ENCODE assay signal across 20 mouse cellular contexts in the genomic region with DNA sequence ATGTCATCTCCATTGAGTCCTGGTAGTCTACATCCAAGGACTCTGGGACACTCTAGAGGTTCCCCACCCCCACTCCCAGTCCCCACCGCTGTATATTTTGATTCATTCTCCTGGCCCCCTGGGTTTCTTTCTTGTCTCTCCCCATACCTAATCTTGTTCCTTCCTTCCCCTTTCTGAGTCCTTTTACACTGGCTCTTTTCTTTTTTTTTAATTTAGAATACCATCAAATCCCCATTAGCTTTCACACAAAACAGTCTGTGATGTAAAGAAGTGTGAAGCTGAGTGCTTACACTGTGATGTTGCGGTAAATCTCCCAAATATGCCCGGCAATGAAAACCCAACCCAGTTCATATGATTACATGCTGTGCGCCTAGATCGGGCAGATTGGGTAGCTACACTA. TPM values are rescaled to one million over a fixed set of nuclear protein-coding genes. Genes with fewer than 3 reads are reported as not detected.
DNase-seq lines count a peak whose midpoint lies in the region; ATAC-seq and TF ChIP-seq lines count a peak whose summit lies in the region.
"Had no signal": no experiment of that assay in that cellular context is flagged by ENCODE, and none has a peak within 500 bp of the region (broad histone marks: within the 10 kb centered on the region; RNA-seq: fewer than 3 reads in every experiment).

No protein-coding gene starts in this region.

- H3K36me3 ChIP-seq in ES-Bruce4 (ENCODE audit: control insufficient read depth, insufficient read depth, low read length, poor library complexity, severe bottlenecking) (no peaks in the 10 kb centered on the region), MEL (ENCODE audit: control insufficient read depth in 1 of 2, insufficient read depth in 2 of 2, low read length in 2 of 2) (peaks cover 0 to 18% of the 10 kb centered on the region in 2 experiments; a peak in 2 of 4 replicates)
- peaks cover 14% of the 10 kb centered on the region for H3K36me3 ChIP-seq in limb, embryonic 13.5 days
- H3K36me3 ChIP-seq: forebrain, embryonic 15.5 days had no signal

- H3K27ac ChIP-seq in ES-Bruce4 (ENCODE audit: insufficient read depth, low read length) (peak overlapping the region; percentile 92), MEL (ENCODE audit: control insufficient read depth, low read depth, low read length) (no peak overlapping the region)
- peak overlapping the region; percentile 48; the same call in 1 of the 2 replicates for H3K27ac ChIP-seq in limb, embryonic 13.5 days
- H3K27ac ChIP-seq: forebrain, embryonic 15.5 days; heart, embryonic 10.5 days; hindbrain, embryonic 13.5 days; hindbrain, postnatal 0 days had no signal

- TF ChIP-seq CTCF in ES-Bruce4 (IDR thresholded peaks at IDR 0.05; ENCODE audit: low read depth, low read length) = no peak
- TF ChIP-seq CTCF in MEL (IDR thresholded peaks at IDR 0.05 in 2 of 3, conservative IDR thresholded peaks at IDR 0.05 in 1 of 3; ENCODE audit: control insufficient read depth in 1 of 3, insufficient read depth in 1 of 3, low read depth in 2 of 3, low read length in 3 of 3, poor library complexity in 1 of 3, severe bottlenecking in 1 of 3) = no peak

- TF ChIP-seq POLR2A in ES-Bruce4 (IDR thresholded peaks at IDR 0.05; ENCODE audit: insufficient read depth, low read length) (no peak), MEL (IDR thresholded peaks at IDR 0.05; ENCODE audit: control insufficient read depth in 1 of 2, insufficient read depth in 1 of 2, low read depth in 1 of 2, low read length in 2 of 2, poor library complexity in 1 of 2) (no peak)

- H3K4me3 ChIP-seq in ES-Bruce4 (ENCODE audit: low read depth, low read length) = peak overlapping the region; percentile 95
- no peak overlapping the region for H3K4me3 ChIP-seq in MEL (ENCODE audit: control insufficient read depth in 1 of 2, insufficient read depth in 1 of 2, low read depth in 2 of 2, low read length in 2 of 2)
- H3K4me3 ChIP-seq in limb, embryonic 13.5 days = no peak overlapping the region
- H3K4me3 ChIP-seq: embryonic facial prominence, embryonic 12.5 days; forebrain, embryonic 15.5 days; heart, embryonic 10.5 days; hindbrain, embryonic 13.5 days had no signal

- DNase-seq in MEL (ENCODE audit: low read depth, low spot score) = no peak
- no peak for DNase-seq in lung, postnatal 14 days
- DNase-seq in cerebellum, adult 9-10 months = no peak
- DNase-seq in gastrocnemius, postnatal 4 days (ENCODE audit: low spot score in 2 of 2) = no peak
- DNase-seq: adrenal gland, adult 8-10 months; adrenal gland, postnatal 36 days; cerebellum, adult 2 months; cerebellum, postnatal 14 days; gastrocnemius, postnatal 36 days; heart, postnatal 10 days; heart, postnatal 4 days had no signal

- no peaks in the 10 kb centered on the region for H3K27me3 ChIP-seq in ES-Bruce4 (ENCODE audit: control insufficient read depth, insufficient read depth, low read length, poor library complexity, severe bottlenecking)
- H3K27me3 ChIP-seq in MEL (ENCODE audit: control insufficient read depth in 1 of 2, insufficient read depth in 2 of 2, low read length in 2 of 2) = no peaks in the 10 kb centered on the region
- no peaks in the 10 kb centered on the region for H3K27me3 ChIP-seq in limb, embryonic 13.5 days
- H3K27me3 ChIP-seq: CH12.LX; embryonic facial prominence, embryonic 12.5 days; forebrain, embryonic 15.5 days; hindbrain, embryonic 13.5 days had no signal

- no peak for TF ChIP-seq RAD21 in MEL (IDR thresholded peaks at IDR 0.05; ENCODE audit: low read depth, low read length)

- no peaks in the 10 kb centered on the region; the same call in 1 of the 2 replicates for H3K79me2 ChIP-seq in MEL (ENCODE audit: control insufficient read depth, insufficient read depth, low read length, poor library complexity)

- TF ChIP-seq EP300 in ES-Bruce4 (IDR thresholded peaks at IDR 0.05; ENCODE audit: insufficient read depth, low read depth, low read length) = no peak
- no peak for TF ChIP-seq EP300 in MEL (IDR thresholded peaks at IDR 0.05; ENCODE audit: low read depth in 1 of 2, low read length in 2 of 2)

- H3K9ac ChIP-seq in ES-Bruce4 (ENCODE audit: low read depth, poor library complexity, severe bottlenecking) = peak overlapping the region; percentile 98
- no peak overlapping the region for H3K9ac ChIP-seq in MEL (ENCODE audit: control insufficient read depth, low read depth, low read length, poor library complexity, severe bottlenecking)
- H3K9ac ChIP-seq in limb, embryonic 13.5 days = no peak overlapping the region
- H3K9ac ChIP-seq: embryonic facial prominence, embryonic 12.5 days; forebrain, embryonic 15.5 days; hindbrain, embryonic 13.5 days had no signal

- H3K9me3 ChIP-seq in ES-Bruce4 (replicated peaks; ENCODE audit: control insufficient read depth, insufficient read depth, low read length, poor library complexity, severe bottlenecking) (no peaks in the 10 kb centered on the region), MEL (replicated peaks; ENCODE audit: insufficient read depth, low read length) (no peaks in the 10 kb centered on the region)
- H3K9me3 ChIP-seq in limb, embryonic 13.5 days = no peaks in the 10 kb centered on the region
- H3K9me3 ChIP-seq: embryonic facial prominence, embryonic 12.5 days; forebrain, embryonic 15.5 days; heart, embryonic 10.5 days; hindbrain, embryonic 13.5 days had no signal

- H3K4me2 ChIP-seq in limb, embryonic 13.5 days (replicated peaks) = no peak overlapping the region
- H3K4me2 ChIP-seq: embryonic facial prominence, embryonic 12.5 days; forebrain, embryonic 15.5 days; hindbrain, embryonic 13.5 days had no signal

- 74% methylated on average over 5 of the region's 5 CpGs for WGBS in limb, embryonic 13.5 days

- H3K4me1 ChIP-seq in ES-Bruce4 (ENCODE audit: control insufficient read depth, insufficient read depth, low read length) = peaks cover 1% of the 10 kb centered on the region
- H3K4me1 ChIP-seq in MEL (ENCODE audit: control insufficient read depth in 1 of 2, insufficient read depth in 2 of 2, low read length in 2 of 2) = peaks cover 2 to 10% of the 10 kb centered on the region in 2 experiments; a peak in 3 of 4 replicates
- peaks cover 58% of the 10 kb centered on the region for H3K4me1 ChIP-seq in limb, embryonic 13.5 days
- H3K4me1 ChIP-seq: forebrain, embryonic 15.5 days; hindbrain, embryonic 13.5 days had no signal

- peak; percentile 47 to 73; a peak in 3 of 4 replicates for ATAC-seq in hematopoietic stem cell, adult 5-6 weeks (replicated peaks in 1 of 2; ENCODE audit: insufficient read depth in 1 of 2, low FRiP score in 2 of 2, low TSS enrichment in 1 of 2, low read depth in 1 of 2, poor library complexity in 2 of 2, severe bottlenecking in 2 of 2)
- no peak for ATAC-seq in limb, embryonic 13.5 days (ENCODE audit: low FRiP score, low read depth)
- ATAC-seq: forebrain, embryonic 15.5 days; hindbrain, postnatal 0 days had no signal

TF ChIP-seq in MEL, 35 proteins besides CTCF, POLR2A, EP300 and RAD21:
- no peak for TF ChIP-seq NELFE (IDR thresholded peaks at IDR 0.05; ENCODE audit: low read depth, low read length)
- TF ChIP-seq BHLHE40 (IDR thresholded peaks at IDR 0.05; ENCODE audit: borderline replicate concordance, low read depth, low read length) = no peak
- peak; percentile 56 for TF ChIP-seq ZNF384 (IDR thresholded peaks at IDR 0.05; ENCODE audit: low read depth, low read length)
- TF ChIP-seq TCF12 (IDR thresholded peaks at IDR 0.05; ENCODE audit: low read depth, low read length) = no peak

RNA-seq across cellular contexts. Expression of a gene that starts 23.6 kb away (rescaled TPM):
- polyA plus RNA-seq in ES-Bruce4 (2011; ENCODE audit: insufficient read depth, insufficient read length, low read depth, missing spikeins) (181 and 182 TPM in 2 replicates), MEL (2012; ENCODE audit: insufficient read depth in 1 of 2, insufficient read length in 2 of 2, low read depth in 1 of 2, low replicate concordance in 2 of 2, missing spikeins in 1 of 2) (10 to 100 TPM in 1 of 2 experiments, not detected in 1; 23.7 TPM)
- total RNA-seq in MEL (2012; rRNA removed) = 4.7 and 8.1 TPM in 2 replicates
- total RNA-seq in hematopoietic stem cell, adult 5-6 weeks (2017) = 52.8 and 58.3 TPM in 2 replicates
- polyA plus RNA-seq in limb, embryonic 13.5 days (2015; fragmentation: Nextera tagmentation; extraction: Ambion mirVana) = 89.5 and 93.2 TPM in 2 replicates
- total RNA-seq in gastrocnemius, postnatal 4 days (2021) = 100 to 1,000 TPM; 169 to 187 TPM
